Mouse (Mus musculus) megakaryocyte, embryonic 14.5 days (primary cell): ENCODE measurements around the gene Vangl1.

Experiments
- FLI1 ChIP-seq: IDR thresholded peaks from 2 replicates; pipeline ENCODE4 v1.6.1; 2012; ENCODE audit warnings: low read length, inconsistent platforms, mixed read lengths
- GATA1 ChIP-seq: IDR thresholded peaks from 3 replicates; pipeline ENCODE4 v1.6.1; 2012; ENCODE audit warnings: mixed read lengths, low read length, inconsistent platforms, borderline replicate concordance

- no peak for TF ChIP-seq GATA1
- no peak for TF ChIP-seq FLI1
These were observed 17.1 kb downstream of the Vangl1 start for GRCm38 (mm10) chr3:102187401-102187800.
